In genomic region chr3:31941478-31941877, GRCm38 (mm10) we compare ENCODE assay signal across 13 mouse cellular contexts. TPM values are rescaled to one million over a fixed set of nuclear protein-coding genes. Genes with fewer than 3 reads are reported as not detected.
DNase-seq lines count a peak whose midpoint lies in the region; ATAC-seq and TF ChIP-seq lines count a peak whose summit lies in the region.
"Had no signal": no experiment of that assay in that cellular context is flagged by ENCODE, and none has a peak within 500 bp of the region (broad histone marks: within the 10 kb centered on the region; RNA-seq: fewer than 3 reads in every experiment).

No protein-coding gene starts in this region.

- no peak for TF ChIP-seq EP300 in stomach, postnatal 0 days (optimal IDR thresholded peaks at IDR 0.05)

- H3K27me3 ChIP-seq in hindbrain, embryonic 11.5 days (ENCODE audit: control insufficient read depth, insufficient read depth, low read length) = no peaks in the 10 kb centered on the region
- H3K27me3 ChIP-seq in hindbrain, embryonic 12.5 days = no peaks in the 10 kb centered on the region
- no peaks in the 10 kb centered on the region for H3K27me3 ChIP-seq in stomach, postnatal 0 days (ENCODE audit: control insufficient read depth, insufficient read depth, low read length)
- H3K27me3 ChIP-seq: forebrain, embryonic 12.5 days; hindbrain, embryonic 15.5 days had no signal

- no peak overlapping the region for H3K27ac ChIP-seq in hindbrain, embryonic 11.5 days (ENCODE audit: low read depth, low read length)
- H3K27ac ChIP-seq in hindbrain, embryonic 12.5 days = no peak overlapping the region
- no peak overlapping the region for H3K27ac ChIP-seq in stomach, postnatal 0 days (replicated peaks)
- H3K27ac ChIP-seq: forebrain, embryonic 12.5 days; hindbrain, embryonic 15.5 days had no signal

- peak; percentile 55 for TF ChIP-seq CTCF in stomach, postnatal 0 days (IDR thresholded peaks at IDR 0.05; ENCODE audit: low read depth)

- WGBS in hindbrain, embryonic 11.5 days = 32% methylated on average over 6 of the region's 6 CpGs
- WGBS in hindbrain, embryonic 12.5 days = 25% methylated on average over 6 of the region's 6 CpGs
- WGBS in stomach, postnatal 0 days = 16% methylated on average over 6 of the region's 6 CpGs

- peak; percentile 63 for DNase-seq in hindbrain, embryonic 11.5 days (ENCODE audit: low spot score)
- DNase-seq in ovary, postnatal 14 days (ENCODE audit: low spot score) = peak; percentile 12
- no peak for DNase-seq in ovary, postnatal 10 days (ENCODE audit: low spot score)
- peak; percentile 78 for DNase-seq in embryo, embryonic 10.5 days (ENCODE audit: low spot score)
- no peak for DNase-seq in stomach, postnatal 0 days (ENCODE audit: low spot score)
- no peak for DNase-seq in layer of hippocampus, postnatal 10 days (ENCODE audit: low spot score in 2 of 2)
- no peak for DNase-seq in ovary, postnatal 36 days (ENCODE audit: low spot score)
- DNase-seq: cerebellum, adult 11-12 months; right cerebral cortex, adult 18-20 months had no signal

- H3K4me2 ChIP-seq in hindbrain, embryonic 11.5 days (replicated peaks; ENCODE audit: low read depth, low read length) = no peak overlapping the region
- H3K4me2 ChIP-seq in hindbrain, embryonic 12.5 days (replicated peaks) = no peak overlapping the region
- H3K4me2 ChIP-seq in stomach, postnatal 0 days (replicated peaks; ENCODE audit: low read depth) = no peak overlapping the region
- H3K4me2 ChIP-seq: forebrain, embryonic 12.5 days; hindbrain, embryonic 15.5 days had no signal

- H3K36me3 ChIP-seq in hindbrain, embryonic 11.5 days (ENCODE audit: control insufficient read depth, insufficient read depth, low read length) = no peaks in the 10 kb centered on the region
- H3K36me3 ChIP-seq in hindbrain, embryonic 12.5 days = no peaks in the 10 kb centered on the region
- H3K36me3 ChIP-seq in stomach, postnatal 0 days (ENCODE audit: control insufficient read depth, insufficient read depth, low read length) = no peaks in the 10 kb centered on the region
- H3K36me3 ChIP-seq: forebrain, embryonic 12.5 days; hindbrain, embryonic 15.5 days had no signal

- H3K4me3 ChIP-seq in hindbrain, embryonic 11.5 days (ENCODE audit: low read depth, low read length) = no peak overlapping the region
- H3K4me3 ChIP-seq in hindbrain, embryonic 12.5 days = no peak overlapping the region
- H3K4me3 ChIP-seq in stomach, postnatal 0 days (ENCODE audit: low read depth, low read length) = no peak overlapping the region
- H3K4me3 ChIP-seq: forebrain, embryonic 12.5 days; hindbrain, embryonic 15.5 days had no signal

- H3K4me1 ChIP-seq in hindbrain, embryonic 11.5 days (replicated peaks; ENCODE audit: control insufficient read depth, insufficient read depth, low read length) = no peaks in the 10 kb centered on the region
- H3K4me1 ChIP-seq in hindbrain, embryonic 12.5 days = no peaks in the 10 kb centered on the region
- H3K4me1 ChIP-seq in stomach, postnatal 0 days (replicated peaks; ENCODE audit: control insufficient read depth, insufficient read depth) = no peaks in the 10 kb centered on the region
- H3K4me1 ChIP-seq: forebrain, embryonic 12.5 days; hindbrain, embryonic 15.5 days had no signal

- no peak for ATAC-seq in hindbrain, embryonic 11.5 days (ENCODE audit: low FRiP score)
- no peak for ATAC-seq in hindbrain, embryonic 12.5 days (ENCODE audit: low FRiP score)
- ATAC-seq in stomach, postnatal 0 days (ENCODE audit: low FRiP score, low TSS enrichment) = no peak

- no peaks in the 10 kb centered on the region for H3K9me3 ChIP-seq in hindbrain, embryonic 11.5 days (ENCODE audit: control insufficient read depth, low read length)
- H3K9me3 ChIP-seq in hindbrain, embryonic 12.5 days (replicated peaks) = no peaks in the 10 kb centered on the region
- H3K9me3 ChIP-seq in stomach, postnatal 0 days (ENCODE audit: control insufficient read depth, low read length) = no peaks in the 10 kb centered on the region
- H3K9me3 ChIP-seq: forebrain, embryonic 12.5 days; hindbrain, embryonic 15.5 days had no signal

- H3K9ac ChIP-seq in hindbrain, embryonic 11.5 days (ENCODE audit: low read depth, low read length) = no peak overlapping the region
- H3K9ac ChIP-seq in hindbrain, embryonic 12.5 days = no peak overlapping the region
- no peak overlapping the region for H3K9ac ChIP-seq in stomach, postnatal 0 days (ENCODE audit: low read length)
- H3K9ac ChIP-seq: forebrain, embryonic 12.5 days; hindbrain, embryonic 15.5 days had no signal

RNA-seq across cellular contexts. Expression of gene Kcnmb2, which starts 39.2 kb away (rescaled TPM):
- polyA plus RNA-seq in hindbrain, embryonic 11.5 days (2014; fragmentation: Nextera tagmentation; extraction: Ambion mirVana) = 6.8 and 10.1 TPM in 2 replicates
- 7.7 TPM in 2 replicates for polyA plus RNA-seq in hindbrain, embryonic 12.5 days (2016; fragmentation: Nextera tagmentation; extraction: Ambion mirVana)
- polyA plus RNA-seq in stomach, postnatal 0 days (2015; fragmentation: Nextera tagmentation; extraction: Ambion mirVana) = 0.77 and 1.3 TPM in 2 replicates
- 1 to 10 TPM; 5.8 to 7.9 TPM for total RNA-seq in layer of hippocampus, postnatal 10 days (2021)
- total RNA-seq: megakaryocyte progenitor cell, adult 5-6 weeks had no signal

Comparison
In these comparisons a context has a peak if more than half of its experiments do, and no peak if none do; other contexts are left out.
1. DNase-seq: peak in hindbrain, embryonic 11.5 days (single experiment), ovary, postnatal 14 days (single experiment) and embryo, embryonic 10.5 days (single experiment); none in ovary, postnatal 10 days (single experiment), stomach, postnatal 0 days (single experiment), layer of hippocampus, postnatal 10 days (0 of 2) and ovary, postnatal 36 days (single experiment).